Mouse (Mus musculus) gonadal fat pad, adult 2 months (tissue): ENCODE data around the gene Ppfia4. TPM values are rescaled to one million over a fixed set of nuclear protein-coding genes. Genes with fewer than 3 reads are reported as not detected.

Experiments used
- DNase-seq: peaks from one replicate; pipeline ENCODE4 v3.0.0-alpha.2; 2012; ENCODE audit warnings: low read depth
- polyA plus RNA-seq: library from polyadenylated mRNA; depleted of rRNA; stranded (reverse); fragments of >200 nt; gene quantifications from 2 replicates; pipeline ENCODE4 v1.2.3, GENCODE M21; 2012

Gene Ppfia4
- polyA plus RNA-seq, 1 experiment = 5.0 TPM

GRCm38 (mm10) chr1:134298636-134299411, 33.9 kb downstream of the Ppfia4 start:
- no peak for DNase-seq

- no peak for DNase-seq
Measured at GRCm38 (mm10) chr1:134297265-134297664, 35.5 kb downstream of the Ppfia4 start.

GRCm38 (mm10) chr1:134293738-134294604, 38.8 kb downstream of the Ppfia4 start:
- DNase-seq = no peak

GRCm38 (mm10) chr1:134293276-134293675, 39.5 kb downstream of the Ppfia4 start:
- DNase-seq = no peak

GRCm38 (mm10) chr1:134292601-134293000, 40.1 kb downstream of the Ppfia4 start:
- DNase-seq = no peak

- no peak for DNase-seq
Measured at GRCm38 (mm10) chr1:134292073-134292472, 40.7 kb downstream of the Ppfia4 start.

GRCm38 (mm10) chr1:134291555-134291954, 41.2 kb downstream of the Ppfia4 start:
- no peak for DNase-seq

GRCm38 (mm10) chr1:134290909-134291308, 41.8 kb downstream of the Ppfia4 start:
- DNase-seq = no peak

- no peak for DNase-seq
Measured at GRCm38 (mm10) chr1:134290300-134290699, 42.4 kb downstream of the Ppfia4 start.

- DNase-seq = no peak
Measured at GRCm38 (mm10) chr1:134289598-134290099, 43.1 kb downstream of the Ppfia4 start, which contains the start of gene Myog. Gene Myog, plus strand, starts transcription at chr1:134289989.

- DNase-seq = no peak
Measured at GRCm38 (mm10) chr1:134288239-134288638, 44.5 kb downstream of the Ppfia4 start.

GRCm38 (mm10) chr1:134285458-134286120, 47.1 kb downstream of the Ppfia4 start:
- DNase-seq = no peak

- DNase-seq = no peak
Measured at GRCm38 (mm10) chr1:134283108-134283507, 49.6 kb downstream of the Ppfia4 start.

GRCm38 (mm10) chr1:134282342-134282741, 50.4 kb downstream of the Ppfia4 start:
- no peak for DNase-seq

- no peak for DNase-seq
Measured at GRCm38 (mm10) chr1:134281563-134281962, 51.2 kb downstream of the Ppfia4 start.

- no peak for DNase-seq
Measured at GRCm38 (mm10) chr1:134280174-134280573, 52.6 kb downstream of the Ppfia4 start.

GRCm38 (mm10) chr1:134276823-134277222, 55.9 kb downstream of the Ppfia4 start:
- DNase-seq = no peak

GRCm38 (mm10) chr1:134275616-134276464, 56.9 kb downstream of the Ppfia4 start:
- DNase-seq = no peak

GRCm38 (mm10) chr1:134274483-134274920, 58.2 kb downstream of the Ppfia4 start:
- DNase-seq = no peak

- DNase-seq = no peak
Measured at GRCm38 (mm10) chr1:134273493-134274395, 59.0 kb downstream of the Ppfia4 start.
